Mouse (Mus musculus) small intestine, adult 2 months (tissue): ENCODE data around the gene Cdhr3.

ENCODE experiments used
- CTCF ChIP-seq: fragments of 200-500 bp; IDR thresholded peaks from 2 replicates; pipeline ENCODE4 v1.5.1; 2012; ENCODE audit warnings: low read depth, mild to moderate bottlenecking, control low read depth, inconsistent platforms, low read length, moderate library complexity, mixed read lengths; ENCODE audit not compliant: insufficient replicate concordance, insufficient read length; ENCODE audit errors: extremely low read depth
- POLR2A ChIP-seq: fragments of 200-500 bp; IDR thresholded peaks from 2 replicates; pipeline ENCODE4 v1.6.1; 2012; ENCODE audit warnings: low read depth, mild to moderate bottlenecking, control low read depth, inconsistent platforms, low read length, moderate library complexity

DNA sequence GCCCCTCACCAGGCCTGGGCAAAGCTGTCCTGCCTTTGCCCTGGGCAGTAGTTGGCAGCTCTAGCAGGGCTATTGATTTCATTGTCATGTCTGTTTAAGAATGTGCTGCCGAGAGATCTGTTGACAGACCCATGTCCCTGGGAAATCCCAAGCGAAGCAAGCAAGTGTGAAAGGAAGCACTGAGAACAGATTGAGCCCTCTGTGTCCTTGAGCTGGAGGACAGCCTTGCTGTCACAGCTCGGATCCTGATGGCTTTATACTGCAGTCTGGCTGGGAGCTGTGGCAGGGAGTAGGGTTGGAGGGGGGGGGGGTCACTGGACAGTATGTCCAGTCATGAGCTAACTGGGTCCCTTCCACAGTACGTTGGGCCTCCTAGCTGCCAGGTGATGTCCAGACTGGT is 13.0 kb upstream of the Cdhr3 start:
- TF ChIP-seq CTCF = no peak
- no peak for TF ChIP-seq POLR2A
